Mouse (Mus musculus) lung, embryonic 16.5 days (tissue): ENCODE measurements around the gene Trmt2a. TPM values are rescaled to one million over a fixed set of nuclear protein-coding genes. Genes with fewer than 3 reads are reported as not detected.

Source experiments
- ATAC-seq: fragments of 200-750 bp; cut with Nextera tagmentation; 2 replicates; pipeline ENCODE4 v1.8.0; 2017; ENCODE audit warnings: low read depth, mild to moderate bottlenecking, moderate library complexity
- H3K27ac ChIP-seq: fragments of 300-500 bp; sonication (generic); 2 replicates; pipeline ENCODE4 v1.5.1; 2014; ENCODE audit warnings: mild to moderate bottlenecking, control low read depth, low read length
- H3K27me3 ChIP-seq: fragments of 300-500 bp; sonication (generic); 2 replicates; pipeline ENCODE4 v1.6.1; 2014; ENCODE audit warnings: low read depth, low read length, mixed read lengths; ENCODE audit not compliant: control insufficient read depth, insufficient read depth
- H3K36me3 ChIP-seq: fragments of 300-500 bp; sonication (generic); 2 replicates; pipeline ENCODE4 v1.6.1; 2014; ENCODE audit warnings: low read length; ENCODE audit not compliant: control insufficient read depth, insufficient read depth
- H3K4me1 ChIP-seq: fragments of 300-500 bp; sonication (generic); replicated peaks from 2 replicates; pipeline ENCODE4 v1.6.1; 2014; ENCODE audit warnings: low read length, mixed read lengths; ENCODE audit not compliant: control insufficient read depth, insufficient read depth
- H3K4me2 ChIP-seq: fragments of 300-500 bp; sonication (generic); 2 replicates; pipeline ENCODE4 v1.6.1; 2014; ENCODE audit warnings: low read depth, low read length, control low read depth
- H3K4me3 ChIP-seq: fragments of 300-500 bp; sonication (generic); 2 replicates; pipeline ENCODE4 v1.5.1; 2014; ENCODE audit warnings: mild to moderate bottlenecking, low read length, control low read depth
- H3K9ac ChIP-seq: fragments of 300-500 bp; sonication (generic); 2 replicates; pipeline ENCODE4 v1.6.1; 2014; ENCODE audit warnings: low read length, control low read depth
- H3K9me3 ChIP-seq: fragments of 300-500 bp; sonication (generic); 2 replicates; pipeline ENCODE4 v1.6.1; 2016; ENCODE audit warnings: low read length; ENCODE audit not compliant: control insufficient read depth
- WGBS: fragments of 180-500 bp; shearing (Covaris S2); extraction: QIAGEN DNeasy Blood & Tissue Kit; methylation state at CpG from one replicate; pipeline ENCODE4 v1.1.7; 2014; 5-methylcytosine and 5-hydroxymethylcytosine counted together
- polyA plus RNA-seq: library from polyadenylated mRNA; unstranded; fragments of >200 nt; fragmentation: Nextera tagmentation; extraction: Ambion mirVana; gene quantifications from 2 replicates; pipeline ENCODE4 v1.2.1, GENCODE M21; 2015

The Trmt2a gene
- polyA plus RNA-seq, 1 experiment from 2014 or later, result 95.2 TPM

GRCm38 (mm10) chr16:18236676-18237501, 11.6 kb upstream of the Trmt2a start:
- Histone ChIP-seq H3K4me2 (no peak overlapping the region), H3K27ac (no peak overlapping the region), H3K9ac (no peak overlapping the region; the same call in 1 of the 2 replicates), H3K9me3 (no peaks in the 10 kb centered on the region), H3K36me3 (peaks cover 33% of the 10 kb centered on the region), H3K4me3 (no peak overlapping the region), H3K4me1 (peaks cover 14% of the 10 kb centered on the region), H3K27me3 (no peaks in the 10 kb centered on the region)
- ATAC-seq, result no peak
- 60% methylated on average over 7 of the region's 7 CpGs for WGBS

GRCm38 (mm10) chr16:18241581-18241980, 6.9 kb upstream of the Trmt2a start:
- H3K36me3 ChIP-seq, result peaks cover 73% of the 10 kb centered on the region
- no peak overlapping the region for H3K4me2 ChIP-seq
- ATAC-seq, result no peak
- no peak overlapping the region for H3K9ac ChIP-seq
- no peak overlapping the region for H3K27ac ChIP-seq
- no peaks in the 10 kb centered on the region for H3K9me3 ChIP-seq
- WGBS, result 91% methylated on average over 10 of the region's 10 CpGs
- no peak overlapping the region for H3K4me3 ChIP-seq
- H3K27me3 ChIP-seq, result no peaks in the 10 kb centered on the region
- H3K4me1 ChIP-seq, result peaks cover 1% of the 10 kb centered on the region

GRCm38 (mm10) chr16:18247521-18248399, 719 bp upstream of the Trmt2a start:
- H3K9ac ChIP-seq, result peak overlapping the region; percentile 94
- H3K36me3 ChIP-seq, result peaks cover 43% of the 10 kb centered on the region
- H3K27me3 ChIP-seq, result no peaks in the 10 kb centered on the region
- 1% methylated on average over 33 of the region's 33 CpGs for WGBS
- H3K9me3 ChIP-seq, result no peaks in the 10 kb centered on the region
- H3K4me2 ChIP-seq, result peak overlapping the region; percentile 68
- peak; percentile 9; the same call in 1 of the 2 replicates for ATAC-seq
- peaks cover 22% of the 10 kb centered on the region for H3K4me1 ChIP-seq
- H3K4me3 ChIP-seq, result peak overlapping the region; percentile 96
- peak overlapping the region; percentile 87 for H3K27ac ChIP-seq

DNA sequence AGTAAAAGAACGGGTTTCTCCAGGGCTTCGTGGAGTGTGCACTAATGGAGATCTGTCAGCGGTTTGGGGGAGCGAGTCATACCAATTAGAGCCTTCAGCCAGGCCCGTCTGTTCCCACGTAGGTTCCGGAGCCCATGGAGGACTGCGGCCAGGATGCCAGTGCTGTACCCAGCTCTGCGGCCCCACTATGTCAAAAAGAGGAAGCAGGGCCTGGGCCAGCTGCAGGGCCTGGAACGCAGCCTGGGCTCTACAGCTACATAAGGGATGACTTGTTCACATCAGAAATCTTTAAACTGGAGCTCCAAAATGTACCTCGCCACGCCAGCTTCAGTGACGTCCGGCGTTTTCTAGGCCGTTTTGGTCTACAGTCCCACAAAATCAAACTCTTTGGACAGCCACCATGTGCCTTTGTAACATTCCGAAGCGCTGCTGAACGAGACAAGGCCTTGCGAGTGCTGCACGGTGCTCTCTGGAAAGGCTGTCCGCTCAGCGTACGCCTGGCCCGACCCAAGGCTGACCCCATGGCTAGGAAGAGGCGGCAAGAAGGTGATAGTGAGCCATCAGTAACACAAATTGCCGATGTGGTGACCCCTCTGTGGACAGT, 987 bp downstream of the Trmt2a start:
- Histone ChIP-seq H3K9ac (peak overlapping the region; percentile 93), H3K4me2 (peak overlapping the region; percentile 91), H3K4me3 (peak overlapping the region; percentile 96), H3K36me3 (peaks cover 43% of the 10 kb centered on the region), H3K27me3 (no peaks in the 10 kb centered on the region), H3K4me1 (peaks cover 22% of the 10 kb centered on the region), H3K9me3 (no peaks in the 10 kb centered on the region), H3K27ac (peak overlapping the region; percentile 94)
- WGBS, result under 1% methylated on average over 27 of the region's 27 CpGs
- no peak; the same call in 1 of the 2 replicates for ATAC-seq

GRCm38 (mm10) chr16:18250231-18250630, 1.8 kb downstream of the Trmt2a start:
- Histone ChIP-seq H3K27ac (no peak overlapping the region), H3K36me3 (peaks cover 39% of the 10 kb centered on the region)

DNA sequence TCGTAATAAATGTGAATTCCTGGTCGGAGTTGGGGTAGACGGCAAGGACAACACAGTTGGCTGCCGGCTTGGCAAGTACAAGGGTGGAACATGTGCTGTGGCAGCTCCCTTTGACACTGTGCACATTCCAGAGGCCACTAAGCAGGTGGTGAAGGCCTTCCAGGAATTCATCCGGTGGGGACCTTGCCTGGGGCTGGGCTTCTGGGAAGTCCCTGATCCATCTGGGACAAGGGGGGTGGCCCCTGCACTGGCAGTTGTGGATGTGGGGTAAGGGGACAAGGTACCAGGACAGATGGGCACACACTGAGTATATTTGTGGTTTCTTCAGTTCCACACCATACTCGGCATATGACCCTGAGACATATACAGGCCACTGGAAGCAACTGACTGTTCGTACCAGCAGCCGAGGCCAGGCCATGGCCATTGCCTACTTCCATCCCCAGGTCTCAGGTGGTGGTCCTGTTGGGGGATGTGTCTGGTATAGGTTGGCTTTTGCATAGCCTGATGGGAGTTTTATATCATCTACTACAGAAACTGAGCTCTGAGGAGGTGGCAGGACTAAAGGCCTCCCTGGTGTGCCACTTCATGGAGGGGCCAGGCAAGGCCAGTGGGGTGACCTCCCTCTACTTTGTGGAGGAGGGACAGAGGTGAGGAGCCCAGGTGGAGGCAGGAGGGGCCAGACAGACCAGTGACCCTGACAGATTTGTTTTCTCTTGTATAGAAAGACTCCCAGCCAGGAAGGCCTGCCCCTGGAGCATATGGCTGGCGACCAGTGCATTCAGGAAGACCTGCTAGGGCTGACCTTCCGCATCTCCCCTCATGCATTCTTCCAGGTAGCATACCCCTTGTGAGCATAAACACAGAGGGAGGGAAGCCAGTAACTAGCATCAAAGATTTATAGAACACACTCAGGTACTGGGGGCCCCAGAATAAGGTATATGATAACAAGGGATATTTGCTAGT, 2.6 kb downstream of the Trmt2a start:
- ATAC-seq, result no peak
- WGBS, result 54% methylated on average over 10 of the region's 10 CpGs
- Histone ChIP-seq H3K27me3 (no peaks in the 10 kb centered on the region), H3K4me1 (peaks cover 22% of the 10 kb centered on the region), H3K4me2 (no peak overlapping the region), H3K4me3 (no peak overlapping the region), H3K27ac (no peak overlapping the region), H3K36me3 (peaks cover 37% of the 10 kb centered on the region), H3K9ac (no peak overlapping the region; the same call in 1 of the 2 replicates), H3K9me3 (no peaks in the 10 kb centered on the region)

More at GRCm38 (mm10) chr16:18250231-18250630, 1.8 kb downstream of the Trmt2a start:
- 56% methylated on average over 4 of the region's 4 CpGs for WGBS
- peaks cover 22% of the 10 kb centered on the region for H3K4me1 ChIP-seq
- H3K9me3 ChIP-seq, result no peaks in the 10 kb centered on the region
- no peak for ATAC-seq
- peak overlapping the region; percentile 93 for H3K9ac ChIP-seq
- H3K4me2 ChIP-seq, result peak overlapping the region; percentile 91
- H3K4me3 ChIP-seq, result peak overlapping the region; percentile 96
- no peaks in the 10 kb centered on the region for H3K27me3 ChIP-seq

GRCm38 (mm10) chr16:18252736-18253135, 4.3 kb downstream of the Trmt2a start:
- H3K4me2 ChIP-seq, result no peak overlapping the region
- 78% methylated on average over 6 of the region's 6 CpGs for WGBS
- H3K4me3 ChIP-seq, result no peak overlapping the region

GRCm38 (mm10) chr16:18253866-18254265, 5.4 kb downstream of the Trmt2a start:
- H3K27ac ChIP-seq, result no peak overlapping the region
- no peak overlapping the region for H3K4me3 ChIP-seq
- no peaks in the 10 kb centered on the region for H3K27me3 ChIP-seq
- peaks cover 57% of the 10 kb centered on the region for H3K36me3 ChIP-seq
- peaks cover 14% of the 10 kb centered on the region for H3K4me1 ChIP-seq
- ATAC-seq, result no peak
- WGBS, result 88% methylated on average over 1 of the region's 1 CpGs
- H3K9me3 ChIP-seq, result no peaks in the 10 kb centered on the region
- H3K4me2 ChIP-seq, result no peak overlapping the region
- H3K9ac ChIP-seq, result no peak overlapping the region

More at GRCm38 (mm10) chr16:18252736-18253135, 4.3 kb downstream of the Trmt2a start:
- H3K27me3 ChIP-seq, result no peaks in the 10 kb centered on the region
- H3K27ac ChIP-seq, result no peak overlapping the region
- no peak for ATAC-seq
- peaks cover 47% of the 10 kb centered on the region for H3K36me3 ChIP-seq
- no peak overlapping the region for H3K9ac ChIP-seq
- no peaks in the 10 kb centered on the region for H3K9me3 ChIP-seq
- peaks cover 14% of the 10 kb centered on the region for H3K4me1 ChIP-seq
